Mouse (Mus musculus) bone marrow macrophage, adult 2 months (primary cell): Measurements from ENCODE around the gene Thrap3.

Source experiments
- CTCF ChIP-seq: IDR thresholded peaks from 2 replicates; pipeline ENCODE4 v1.5.1; 2012; ENCODE audit warnings: low read depth, mild to moderate bottlenecking, low read length, moderate library complexity
- POLR2A ChIP-seq: IDR thresholded peaks from 2 replicates; pipeline ENCODE4 v1.6.1; 2012; ENCODE audit warnings: mild to moderate bottlenecking, low read depth, low read length, borderline replicate concordance

- TF ChIP-seq CTCF, result no peak
- TF ChIP-seq POLR2A, result no peak
These were observed 32.6 kb upstream of the Thrap3 start for GRCm38 (mm10) chr4:126235191-126235590.
